Mouse (Mus musculus): Measurements from ENCODE around the gene Rsad2. TPM values are rescaled to one million over a fixed set of nuclear protein-coding genes. Genes with fewer than 3 reads are reported as not detected.
A peak's percentile ranks its signal among the peaks of the same experiment; 100 is the strongest.
"Not testable (repeated sequence)": the region's sequence is repeated elsewhere in the genome, so short reads cannot be mapped to it uniquely, and the experiment has no call there.

The Rsad2 gene
- polyA plus RNA-seq, 1 experiment from 2014 or later, result 0.28 TPM

DNA sequence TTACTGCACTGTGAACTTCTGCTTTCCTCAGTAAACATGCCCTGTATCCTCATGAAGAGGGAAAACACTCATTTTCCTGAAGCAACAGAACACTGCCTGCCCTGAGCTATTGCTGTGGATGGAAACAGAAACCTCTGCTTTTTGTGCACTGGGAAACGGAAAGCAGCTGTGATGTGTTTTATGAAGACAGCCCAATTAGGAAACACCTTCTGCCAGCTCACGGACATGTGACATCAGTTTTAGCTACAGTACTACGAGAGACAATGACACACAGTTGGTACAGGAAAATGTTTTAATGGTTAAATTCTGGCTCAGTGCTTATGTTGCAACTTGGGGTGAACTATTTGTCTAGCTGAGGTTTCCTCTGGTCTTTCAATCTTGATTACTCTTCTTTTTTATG lies 16.9 kb downstream of the Rsad2 start:
- no peaks in the 10 kb centered on the region for H3K9me3 ChIP-seq (replicated peaks)
- WGBS, result 74% methylated on average over 3 of the region's 3 CpGs
- no peaks in the 10 kb centered on the region for H3K27me3 ChIP-seq
- H3K4me1 ChIP-seq, result no peaks in the 10 kb centered on the region
- H3K27ac ChIP-seq, result no peak overlapping the region
- no peak overlapping the region for H3K9ac ChIP-seq
- H3K4me2 ChIP-seq, result no peak overlapping the region
- ATAC-seq, result no peak
- no peaks in the 10 kb centered on the region for H3K36me3 ChIP-seq (ENCODE audit: poor library complexity, severe bottlenecking)
- no peak overlapping the region for H3K4me3 ChIP-seq

- no peak for ATAC-seq
- no peaks in the 10 kb centered on the region for H3K36me3 ChIP-seq (ENCODE audit: poor library complexity, severe bottlenecking)
- no peak overlapping the region for H3K27ac ChIP-seq
- no peak overlapping the region for H3K4me3 ChIP-seq
- H3K9ac ChIP-seq, result no peak overlapping the region
- 69% methylated on average over 3 of the region's 3 CpGs for WGBS
- no peaks in the 10 kb centered on the region for H3K4me1 ChIP-seq
- no peaks in the 10 kb centered on the region for H3K27me3 ChIP-seq
- H3K4me2 ChIP-seq, result no peak overlapping the region
- H3K9me3 ChIP-seq (replicated peaks), result no peaks in the 10 kb centered on the region
Measured at GRCm38 (mm10) chr12:26437950-26438349, 18.3 kb downstream of the Rsad2 start.

- Histone ChIP-seq H3K36me3 (ENCODE audit: poor library complexity, severe bottlenecking) (no peaks in the 10 kb centered on the region), H3K4me1 (no peaks in the 10 kb centered on the region), H3K9ac (no peak overlapping the region), H3K4me3 (no peak overlapping the region), H3K4me2 (no peak overlapping the region), H3K9me3 (replicated peaks) (no peaks in the 10 kb centered on the region), H3K27ac (no peak overlapping the region), H3K27me3 (no peaks in the 10 kb centered on the region)
- WGBS, result 94% methylated on average over 4 of the region's 4 CpGs
- ATAC-seq, result no peak
Measured at GRCm38 (mm10) chr12:26436334-26436733, 19.9 kb downstream of the Rsad2 start.

DNA sequence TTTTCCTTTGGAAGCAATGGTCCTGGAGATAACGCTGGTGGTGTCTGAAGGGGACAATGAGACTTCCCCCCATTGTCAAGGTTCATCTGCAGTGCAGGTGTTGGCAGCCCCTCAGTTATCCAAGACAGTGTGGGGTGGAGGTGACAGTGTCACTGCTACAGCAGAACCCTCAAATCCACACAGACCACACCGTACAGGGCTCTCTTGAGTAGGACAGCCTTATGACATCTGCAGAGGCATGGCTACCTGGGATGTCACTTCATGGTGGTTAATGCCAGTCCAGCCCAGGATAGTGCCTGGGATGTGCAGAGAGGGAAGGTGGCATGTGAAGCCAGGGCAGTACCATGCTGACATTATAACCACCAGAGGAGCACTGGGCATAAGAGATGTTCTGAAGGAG lies 27.5 kb downstream of the Rsad2 start:
- not testable (repeated sequence) for H3K4me3 ChIP-seq; H3K4me1 ChIP-seq; H3K9ac ChIP-seq; H3K36me3 ChIP-seq (ENCODE audit: poor library complexity, severe bottlenecking); H3K4me2 ChIP-seq; H3K9me3 ChIP-seq (replicated peaks); H3K27ac ChIP-seq; ATAC-seq; H3K27me3 ChIP-seq
- WGBS, result 95% methylated on average over 2 of the region's 2 CpGs

DNA sequence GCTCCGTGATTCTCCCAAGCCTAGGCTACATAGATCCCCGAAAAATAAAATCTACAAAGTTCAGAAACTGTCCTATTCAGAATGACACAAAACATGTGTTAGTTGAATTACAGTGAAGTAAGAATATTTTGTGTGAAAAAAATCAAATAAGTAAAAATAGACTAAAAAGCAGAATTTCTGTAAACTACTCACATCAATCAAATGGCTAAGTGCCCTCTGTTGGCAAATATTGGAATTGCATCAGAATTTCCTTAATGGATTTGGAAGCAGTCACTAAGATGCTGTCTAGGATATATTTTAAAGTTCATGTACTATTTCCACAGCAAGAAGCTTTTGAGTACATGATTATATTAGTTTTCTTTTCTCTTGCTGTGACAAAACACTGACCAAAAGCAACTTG lies 31.4 kb downstream of the Rsad2 start:
- no peak overlapping the region for H3K4me3 ChIP-seq
- H3K4me1 ChIP-seq, result no peaks in the 10 kb centered on the region
- H3K4me2 ChIP-seq, result no peak overlapping the region
- H3K27ac ChIP-seq, result no peak overlapping the region
- ATAC-seq, result no peak
- H3K27me3 ChIP-seq, result no peaks in the 10 kb centered on the region
- H3K9ac ChIP-seq, result no peak overlapping the region
- H3K36me3 ChIP-seq (ENCODE audit: poor library complexity, severe bottlenecking), result no peaks in the 10 kb centered on the region
- WGBS, result 96% methylated on average over 2 of the region's 2 CpGs
- H3K9me3 ChIP-seq (replicated peaks), result no peaks in the 10 kb centered on the region

GRCm38 (mm10) chr12:26418322-26418721 lies 37.9 kb downstream of the Rsad2 start:
- H3K9me3 ChIP-seq (replicated peaks), result no peaks in the 10 kb centered on the region
- H3K36me3 ChIP-seq (ENCODE audit: poor library complexity, severe bottlenecking), result no peaks in the 10 kb centered on the region
- 86% methylated on average over 4 of the region's 4 CpGs for WGBS

GRCm38 (mm10) chr12:26416636-26417295 lies 39.5 kb downstream of the Rsad2 start:
- H3K4me1 ChIP-seq, result peaks cover 28% of the 10 kb centered on the region
- H3K27me3 ChIP-seq, result no peaks in the 10 kb centered on the region
- H3K27ac ChIP-seq, result no peak overlapping the region
- H3K9me3 ChIP-seq (replicated peaks), result no peaks in the 10 kb centered on the region
- 73% methylated on average over 7 of the region's 7 CpGs for WGBS
- H3K4me3 ChIP-seq, result no peak overlapping the region
- no peak overlapping the region for H3K4me2 ChIP-seq
- H3K9ac ChIP-seq, result no peak overlapping the region
- H3K36me3 ChIP-seq (ENCODE audit: poor library complexity, severe bottlenecking), result no peaks in the 10 kb centered on the region
- ATAC-seq, result no peak

More at GRCm38 (mm10) chr12:26418322-26418721, 37.9 kb downstream of the Rsad2 start:
- Histone ChIP-seq H3K27ac (no peak overlapping the region), H3K9ac (no peak overlapping the region), H3K4me3 (no peak overlapping the region), H3K4me1 (peaks cover 13% of the 10 kb centered on the region), H3K4me2 (no peak overlapping the region), H3K27me3 (no peaks in the 10 kb centered on the region)
- ATAC-seq, result no peak

DNA sequence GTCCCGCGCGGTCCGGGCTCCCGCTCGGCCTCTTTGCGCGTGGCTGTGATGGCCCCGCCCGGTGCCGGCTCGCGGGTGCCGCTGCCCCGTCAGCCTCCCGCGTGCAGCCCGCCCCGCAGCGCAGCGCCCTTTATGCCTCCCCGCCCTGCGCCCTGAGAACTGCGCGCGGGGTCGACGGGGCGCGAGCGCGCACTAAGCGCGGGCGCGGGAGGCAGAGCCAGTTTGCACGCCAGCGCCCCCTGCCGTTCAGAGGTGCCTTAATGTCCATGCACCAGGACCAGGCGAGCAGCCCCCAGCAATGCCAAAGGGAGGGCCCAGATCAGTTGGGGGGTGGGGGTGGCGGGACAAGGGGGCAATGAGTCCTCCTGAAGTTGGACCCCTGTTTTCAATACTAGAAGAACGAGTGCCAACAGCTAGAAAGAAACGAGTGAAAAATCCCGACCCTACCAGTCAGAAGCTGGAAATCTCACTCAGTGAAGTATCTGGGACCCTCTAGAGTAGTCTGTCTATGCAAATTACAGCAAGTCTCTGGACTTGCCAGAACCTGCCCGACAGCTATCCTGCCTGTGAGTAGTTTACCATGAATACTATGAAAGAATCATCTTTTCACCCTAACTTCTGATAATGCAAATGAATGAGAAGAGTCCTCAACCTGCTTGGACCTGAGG lies 41.0 kb downstream of the Rsad2 start, which contains the start of gene Rnf144a:
Rnf144a (minus strand) TSS at position 151 of the 668 bp plus-strand sequence.
- H3K4me3 ChIP-seq, result peak within 1 kb of the TSS; percentile 77
- ATAC-seq, result peak; percentile 93
- no peaks in the 10 kb centered on the region for H3K9me3 ChIP-seq (replicated peaks)
- peak within 1 kb of the TSS; percentile 70 for H3K27ac ChIP-seq
- H3K4me2 ChIP-seq, result peak within 1 kb of the TSS; percentile 83
- peak within 1 kb of the TSS; percentile 96 for H3K9ac ChIP-seq
- WGBS, result 2% methylated on average over 31 of the region's 45 CpGs
- H3K4me1 ChIP-seq, result peaks cover 43% of the 10 kb centered on the region
- 0 out of 2 replicates have a peak, but pooled peaks cover 6% of the 10 kb centered on the region for H3K36me3 ChIP-seq (ENCODE audit: poor library complexity, severe bottlenecking)
- H3K27me3 ChIP-seq, result no peaks in the 10 kb centered on the region

- 0 out of 2 replicates have a peak, but pooled peaks cover 6% of the 10 kb centered on the region for H3K36me3 ChIP-seq (ENCODE audit: poor library complexity, severe bottlenecking)
- ATAC-seq, result peak; percentile 83
- H3K4me1 ChIP-seq, result peaks cover 49% of the 10 kb centered on the region
- H3K4me2 ChIP-seq, result peak overlapping the region; percentile 83
- H3K9ac ChIP-seq, result peak overlapping the region; percentile 96
- H3K9me3 ChIP-seq (replicated peaks), result no peaks in the 10 kb centered on the region
- WGBS, result under 1% methylated on average over 64 of the region's 64 CpGs
- H3K4me3 ChIP-seq, result peak overlapping the region; percentile 77
- H3K27ac ChIP-seq, result peak overlapping the region; percentile 70
- no peaks in the 10 kb centered on the region for H3K27me3 ChIP-seq
Measured at GRCm38 (mm10) chr12:26414451-26415103, 41.7 kb downstream of the Rsad2 start.

DNA sequence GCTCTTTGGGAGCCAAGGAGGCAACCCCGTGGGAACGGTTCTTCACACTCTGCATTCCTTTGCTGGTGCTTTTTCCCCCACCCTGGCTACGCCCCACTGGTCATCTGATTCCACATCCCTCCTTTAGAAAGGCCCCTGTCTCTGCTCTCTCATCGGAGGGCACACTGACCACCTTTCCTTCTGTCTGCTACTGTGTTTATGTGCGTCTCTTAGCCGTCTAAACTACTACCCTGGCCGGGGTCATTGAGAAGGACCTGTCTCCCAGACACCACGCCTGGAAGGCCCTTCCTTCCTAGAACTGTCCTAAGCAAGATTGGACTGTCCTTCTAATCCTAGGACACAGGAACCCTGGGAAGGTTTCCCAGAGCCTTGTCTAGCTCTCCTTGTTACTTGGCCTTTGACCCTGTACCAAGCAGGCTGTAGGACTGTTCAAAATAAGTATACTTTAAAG lies 42.3 kb downstream of the Rsad2 start:
- H3K27ac ChIP-seq, result no peak overlapping the region
- WGBS, result 6% methylated on average over 8 of the region's 8 CpGs

DNA sequence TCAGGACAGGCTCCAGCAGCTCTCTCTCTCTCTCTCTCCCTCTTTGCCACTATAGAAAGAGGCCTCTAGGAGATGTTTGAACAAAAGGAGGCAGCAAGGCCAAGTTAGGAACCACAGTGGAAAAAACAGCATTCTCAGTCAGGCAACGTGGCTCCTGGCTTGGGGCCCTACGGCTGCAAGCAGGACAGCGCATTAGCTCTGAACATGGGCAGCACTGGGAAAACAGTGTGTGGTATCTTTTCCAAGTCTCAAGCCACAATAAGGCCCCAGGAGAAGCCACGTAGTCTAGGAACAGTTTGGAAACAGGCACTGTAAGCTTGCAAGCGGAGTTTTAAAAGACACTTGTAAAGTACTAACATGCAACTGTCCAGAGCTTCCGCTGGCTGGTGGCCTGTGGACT lies 43.5 kb downstream of the Rsad2 start:
- peak overlapping the region; percentile 56; the same call in 1 of the 2 replicates for H3K9ac ChIP-seq
- peaks cover 19% of the 10 kb centered on the region; the same call in 1 of the 2 replicates for H3K36me3 ChIP-seq (ENCODE audit: poor library complexity, severe bottlenecking)
- no peaks in the 10 kb centered on the region for H3K9me3 ChIP-seq (replicated peaks)
- H3K4me2 ChIP-seq, result peak overlapping the region; percentile 83
- peaks cover 64% of the 10 kb centered on the region for H3K4me1 ChIP-seq
- H3K27ac ChIP-seq, result peak overlapping the region; percentile 31; the same call in 1 of the 2 replicates
- 52% methylated on average over 6 of the region's 6 CpGs for WGBS
- H3K4me3 ChIP-seq, result peak overlapping the region; percentile 77
- ATAC-seq, result no peak
- H3K27me3 ChIP-seq, result no peaks in the 10 kb centered on the region

More for the DNA sequence above, 42.3 kb downstream of the Rsad2 start:
- Histone ChIP-seq H3K9ac (peak overlapping the region; percentile 96), H3K36me3 (ENCODE audit: poor library complexity, severe bottlenecking) (peaks cover 8% of the 10 kb centered on the region; the same call in 1 of the 2 replicates), H3K4me3 (peak overlapping the region; percentile 77), H3K4me1 (peaks cover 55% of the 10 kb centered on the region), H3K4me2 (peak overlapping the region; percentile 83), H3K27me3 (no peaks in the 10 kb centered on the region), H3K9me3 (replicated peaks) (no peaks in the 10 kb centered on the region)
- 0 out of 2 replicates have a peak, but pooled peaks have one; percentile 6 for ATAC-seq

All from forebrain, embryonic 13.5 days (tissue).